Mouse (Mus musculus): Measurements from ENCODE around the gene Chil3.
"Not testable (repeated sequence)": the region's sequence is repeated elsewhere in the genome, so short reads cannot be mapped to it uniquely, and the experiment has no call there.

Gene Chil3

GRCm38 (mm10) chr3:106167464-106167863, at the start of gene Chil3:
Chil3 (minus strand) TSS chr3:106167564.
- POLR2A ChIA-PET, result no interaction called here
- CTCF ChIA-PET, result no interaction called here

- POLR2A ChIA-PET, result interaction anchor here in 1 of 4 experiments (0.6 to 0.7 kb wide), 2 partner anchors 14 to 314 kb away, joined by 3 to 6 read pairs; no protein-coding TSS in a partner anchor
- CTCF ChIA-PET, result not testable (repeated sequence)
Observed at GRCm38 (mm10) chr3:106198030-106198429, 30.7 kb upstream of the Chil3 start.

- CTCF ChIA-PET, result not testable (repeated sequence)
- POLR2A ChIA-PET, result interaction anchor here in 1 of 4 experiments (0.7 kb wide), 1 partner anchor 13 kb away, joined by 3 read pairs; no protein-coding TSS in a partner anchor
Observed at GRCm38 (mm10) chr3:106197246-106197645, 29.9 kb upstream of the Chil3 start.

- CTCF ChIA-PET, result no interaction called here
- POLR2A ChIA-PET, result no interaction called here
Observed at GRCm38 (mm10) chr3:106196276-106196675, 28.9 kb upstream of the Chil3 start.

GRCm38 (mm10) chr3:106195486-106195885, 28.1 kb upstream of the Chil3 start:
- CTCF ChIA-PET, result no interaction called here
- POLR2A ChIA-PET, result no interaction called here

- CTCF ChIA-PET, result no interaction called here
- POLR2A ChIA-PET, result no interaction called here
Observed at GRCm38 (mm10) chr3:106187991-106188390, 20.6 kb upstream of the Chil3 start.

- ChIA-PET CTCF (no interaction called here), POLR2A (no interaction called here)
Observed at GRCm38 (mm10) chr3:106177509-106178189, 10.3 kb upstream of the Chil3 start.

- CTCF ChIA-PET, result not testable (repeated sequence)
Observed at GRCm38 (mm10) chr3:106174971-106175370, 7.6 kb upstream of the Chil3 start.

GRCm38 (mm10) chr3:106172506-106172905, 5.1 kb upstream of the Chil3 start:
- CTCF ChIA-PET, POLR2A ChIA-PET: not testable (repeated sequence)

More at GRCm38 (mm10) chr3:106174971-106175370, 7.6 kb upstream of the Chil3 start:
- POLR2A ChIA-PET, result not testable (repeated sequence)

- CTCF ChIA-PET, result no interaction called here
- POLR2A ChIA-PET, result interaction anchor here in 1 of 4 experiments (1.0 kb wide), 1 partner anchor 12 kb away, joined by 3 read pairs; no protein-coding TSS in a partner anchor
Observed at GRCm38 (mm10) chr3:106171135-106171731, 3.9 kb upstream of the Chil3 start.

- ChIA-PET CTCF (no interaction called here), POLR2A (interaction anchor here in 1 of 4 experiments (1.0 kb wide), 1 partner anchor 12 kb away, joined by 3 read pairs; no protein-coding TSS in a partner anchor)
Observed at GRCm38 (mm10) chr3:106170522-106171053, 3.2 kb upstream of the Chil3 start.

GRCm38 (mm10) chr3:106154413-106154812, 13.0 kb downstream of the Chil3 start:
- POLR2A ChIA-PET, result no interaction called here
- CTCF ChIA-PET, result no interaction called here

GRCm38 (mm10) chr3:106144081-106144480, 23.3 kb downstream of the Chil3 start:
- ChIA-PET POLR2A (no interaction called here), CTCF (no interaction called here)

- ChIA-PET CTCF (interaction anchor here in 1 of 4 experiments (0.7 kb wide), 1 partner anchor 578 kb away, joined by 6 read pairs; no protein-coding TSS in a partner anchor), POLR2A (no interaction called here)
Observed at GRCm38 (mm10) chr3:106131690-106132089, 35.7 kb downstream of the Chil3 start.

- CTCF ChIA-PET, result no interaction called here
- POLR2A ChIA-PET, result no interaction called here
Observed at GRCm38 (mm10) chr3:106128807-106129493, 38.4 kb downstream of the Chil3 start.

- ChIA-PET CTCF (no interaction called here), POLR2A (no interaction called here)
Observed at GRCm38 (mm10) chr3:106126999-106127398, 40.4 kb downstream of the Chil3 start.

- ChIA-PET CTCF (no interaction called here), POLR2A (no interaction called here)
Observed at GRCm38 (mm10) chr3:106112929-106113328, 54.4 kb downstream of the Chil3 start, which contains the start of gene Chia1. Chia1 (plus strand) TSS chr3:106113229.

All from embryonic stem cell, embryonic (primary cell).